Mouse (Mus musculus): ENCODE data around the gene Rimkla. TPM values are rescaled to one million over a fixed set of nuclear protein-coding genes. Genes with fewer than 3 reads are reported as not detected.
"Not testable (repeated sequence)": the region's sequence is repeated elsewhere in the genome, so short reads cannot be mapped to it uniquely, and the experiment has no call there.

Gene Rimkla
- 0.52 and 0.58 TPM in 2 replicates for polyA plus RNA-seq (2012; rRNA removed)

- WGBS: 2% methylated on average over 77 of the region's 77 CpGs
- H3K36me3 ChIP-seq (ENCODE audit: control insufficient read depth, insufficient read depth, low read length): no peaks in the 10 kb centered on the region
- no peak for TF ChIP-seq CTCF (conservative IDR thresholded peaks at IDR 0.05; ENCODE audit: insufficient read depth, insufficient read length, low read depth, low read length)
- TF ChIP-seq POLR2A (IDR thresholded peaks at IDR 0.05; ENCODE audit: low read depth, low read length): no peak
- peak; percentile 72 for DNase-seq
- H3K4me1 ChIP-seq (ENCODE audit: control insufficient read depth, insufficient read depth, low read length): no peaks in the 10 kb centered on the region
- H3K27me3 ChIP-seq (replicated peaks; ENCODE audit: control insufficient read depth, insufficient read depth, low read length): no peaks in the 10 kb centered on the region
- no peak within 1 kb of the TSS for H3K27ac ChIP-seq (ENCODE audit: insufficient read depth, low read depth, low read length)
- H3K4me3 ChIP-seq (ENCODE audit: insufficient read depth, low read depth, low read length): peak within 1 kb of the TSS; percentile 65
Measured at GRCm38 (mm10) chr4:119492291-119492932, at the start of gene Rimkla. Rimkla (minus strand) TSS chr4:119492628.

DNA sequence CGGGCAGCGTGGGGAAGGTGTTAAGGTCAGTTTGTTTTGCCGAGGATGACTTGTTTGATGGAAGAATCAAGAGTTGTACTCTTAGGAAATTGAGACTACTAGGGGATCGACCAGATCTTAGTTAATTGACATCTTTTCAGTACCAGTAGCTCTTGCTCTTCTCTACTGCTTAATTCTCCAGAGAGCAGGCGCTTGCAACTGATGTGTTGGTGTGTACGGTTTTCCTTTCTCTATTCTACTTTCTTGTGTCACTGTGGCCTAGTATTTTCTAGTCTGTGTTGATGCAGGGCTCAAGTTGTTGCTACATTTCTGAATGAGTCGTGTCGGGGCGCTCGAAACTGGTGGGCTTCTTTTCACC, 48.1 kb upstream of the Rimkla start:
- H3K27ac ChIP-seq (ENCODE audit: insufficient read depth, low read depth, low read length): peak overlapping the region; percentile 59
- peak overlapping the region; percentile 87 for H3K4me3 ChIP-seq (ENCODE audit: insufficient read depth, low read depth, low read length)
- DNase-seq: no peak
- no peaks in the 10 kb centered on the region for H3K27me3 ChIP-seq (replicated peaks; ENCODE audit: control insufficient read depth, insufficient read depth, low read length)
- TF ChIP-seq POLR2A (IDR thresholded peaks at IDR 0.05; ENCODE audit: low read depth, low read length) (no peak), CTCF (conservative IDR thresholded peaks at IDR 0.05; ENCODE audit: insufficient read depth, insufficient read length, low read depth, low read length) (no peak)
- peaks cover 10% of the 10 kb centered on the region; the same call in 1 of the 2 replicates for H3K4me1 ChIP-seq (ENCODE audit: control insufficient read depth, insufficient read depth, low read length)
- 6% methylated on average over 10 of the region's 10 CpGs for WGBS
- no peaks in the 10 kb centered on the region for H3K36me3 ChIP-seq (ENCODE audit: control insufficient read depth, insufficient read depth, low read length)

- DNase-seq: peak; percentile 42
- no peaks in the 10 kb centered on the region for H3K27me3 ChIP-seq (replicated peaks; ENCODE audit: control insufficient read depth, insufficient read depth, low read length)
- H3K4me1 ChIP-seq (ENCODE audit: control insufficient read depth, insufficient read depth, low read length): peaks cover 10% of the 10 kb centered on the region; the same call in 1 of the 2 replicates
- WGBS: under 1% methylated on average over 63 of the region's 76 CpGs
- H3K4me3 ChIP-seq (ENCODE audit: insufficient read depth, low read depth, low read length): peak overlapping the region; percentile 87
- no peaks in the 10 kb centered on the region for H3K36me3 ChIP-seq (ENCODE audit: control insufficient read depth, insufficient read depth, low read length)
- peak overlapping the region; percentile 86 for H3K27ac ChIP-seq (ENCODE audit: insufficient read depth, low read depth, low read length)
- TF ChIP-seq POLR2A (IDR thresholded peaks at IDR 0.05; ENCODE audit: low read depth, low read length) (no peak), CTCF (conservative IDR thresholded peaks at IDR 0.05; ENCODE audit: insufficient read depth, insufficient read length, low read depth, low read length) (no peak)
Measured at GRCm38 (mm10) chr4:119539836-119540532, 47.6 kb upstream of the Rimkla start.

- peak within 1 kb of the TSS; percentile 87 for H3K4me3 ChIP-seq (ENCODE audit: insufficient read depth, low read depth, low read length)
- WGBS: under 1% methylated on average over 78 of the region's 85 CpGs
- peaks cover 10% of the 10 kb centered on the region; the same call in 1 of the 2 replicates for H3K4me1 ChIP-seq (ENCODE audit: control insufficient read depth, insufficient read depth, low read length)
- TF ChIP-seq POLR2A (IDR thresholded peaks at IDR 0.05; ENCODE audit: low read depth, low read length): no peak
- TF ChIP-seq CTCF (conservative IDR thresholded peaks at IDR 0.05; ENCODE audit: insufficient read depth, insufficient read length, low read depth, low read length): no peak
- H3K36me3 ChIP-seq (ENCODE audit: control insufficient read depth, insufficient read depth, low read length): no peaks in the 10 kb centered on the region
- peak; percentile 97 for DNase-seq
- no peaks in the 10 kb centered on the region for H3K27me3 ChIP-seq (replicated peaks; ENCODE audit: control insufficient read depth, insufficient read depth, low read length)
- peak within 1 kb of the TSS; percentile 97 for H3K27ac ChIP-seq (ENCODE audit: insufficient read depth, low read depth, low read length)
Measured at GRCm38 (mm10) chr4:119539031-119539824, 46.8 kb upstream of the Rimkla start, which contains the start of gene Frg2f1. Frg2f1 (minus strand) TSS chr4:119539529.

GRCm38 (mm10) chr4:119537436-119537835, 45.0 kb upstream of the Rimkla start:
- TF ChIP-seq POLR2A (IDR thresholded peaks at IDR 0.05; ENCODE audit: low read depth, low read length): no peak
- TF ChIP-seq CTCF (conservative IDR thresholded peaks at IDR 0.05; ENCODE audit: insufficient read depth, insufficient read length, low read depth, low read length): no peak
- peaks cover 10% of the 10 kb centered on the region; the same call in 1 of the 2 replicates for H3K4me1 ChIP-seq (ENCODE audit: control insufficient read depth, insufficient read depth, low read length)
- H3K27ac ChIP-seq (ENCODE audit: insufficient read depth, low read depth, low read length): no peak overlapping the region
- 57% methylated on average over 4 of the region's 4 CpGs for WGBS
- DNase-seq: peak; percentile 62
- H3K4me3 ChIP-seq (ENCODE audit: insufficient read depth, low read depth, low read length): no peak overlapping the region
- no peaks in the 10 kb centered on the region for H3K36me3 ChIP-seq (ENCODE audit: control insufficient read depth, insufficient read depth, low read length)
- H3K27me3 ChIP-seq (replicated peaks; ENCODE audit: control insufficient read depth, insufficient read depth, low read length): no peaks in the 10 kb centered on the region

- WGBS: 96% methylated on average over 4 of the region's 4 CpGs
- H3K36me3 ChIP-seq (ENCODE audit: control insufficient read depth, insufficient read depth, low read length); H3K27ac ChIP-seq (ENCODE audit: insufficient read depth, low read depth, low read length); H3K4me1 ChIP-seq (ENCODE audit: control insufficient read depth, insufficient read depth, low read length); H3K4me3 ChIP-seq (ENCODE audit: insufficient read depth, low read depth, low read length); DNase-seq; H3K27me3 ChIP-seq (replicated peaks; ENCODE audit: control insufficient read depth, insufficient read depth, low read length): not testable (repeated sequence)
Measured at GRCm38 (mm10) chr4:119536615-119537014, 44.2 kb upstream of the Rimkla start, which contains the start of gene Foxj3. Foxj3 (plus strand) TSS chr4:119537004.

GRCm38 (mm10) chr4:119535103-119535502, 42.7 kb upstream of the Rimkla start:
- 73% methylated on average over 4 of the region's 4 CpGs for WGBS

More at GRCm38 (mm10) chr4:119535103-119535502, 42.7 kb upstream of the Rimkla start:
- TF ChIP-seq POLR2A (IDR thresholded peaks at IDR 0.05; ENCODE audit: low read depth, low read length): no peak
- no peak for TF ChIP-seq CTCF (conservative IDR thresholded peaks at IDR 0.05; ENCODE audit: insufficient read depth, insufficient read length, low read depth, low read length)
- Histone ChIP-seq H3K4me3 (ENCODE audit: insufficient read depth, low read depth, low read length) (no peak overlapping the region), H3K27ac (ENCODE audit: insufficient read depth, low read depth, low read length) (no peak overlapping the region), H3K27me3 (replicated peaks; ENCODE audit: control insufficient read depth, insufficient read depth, low read length) (no peaks in the 10 kb centered on the region), H3K36me3 (ENCODE audit: control insufficient read depth, insufficient read depth, low read length) (no peaks in the 10 kb centered on the region), H3K4me1 (ENCODE audit: control insufficient read depth, insufficient read depth, low read length) (peaks cover 10% of the 10 kb centered on the region; the same call in 1 of the 2 replicates)
- DNase-seq: no peak
